Mouse (Mus musculus) heart, adult 2 months (tissue): Measurements from ENCODE around the gene Fez2.

Experiments
- CTCF ChIP-seq: fragments of 200-600 bp; IDR thresholded peaks from 2 replicates; pipeline ENCODE4 v1.8.1; 2022; ENCODE audit warnings: antibody characterized with exemption, mild to moderate bottlenecking, moderate library complexity
- EP300 ChIP-seq: fragments of 200-500 bp; IDR thresholded peaks from 2 replicates; pipeline ENCODE4 v1.6.1; 2011; ENCODE audit warnings: low read depth, low read length, control low read depth; ENCODE audit not compliant: insufficient read depth
- POLR2A ChIP-seq: fragments of 200-500 bp; IDR thresholded peaks from 2 replicates; pipeline ENCODE4 v1.6.1; 2011; ENCODE audit warnings: mild to moderate bottlenecking, low read depth, low read length, control low read depth; ENCODE audit not compliant: insufficient read depth

DNA sequence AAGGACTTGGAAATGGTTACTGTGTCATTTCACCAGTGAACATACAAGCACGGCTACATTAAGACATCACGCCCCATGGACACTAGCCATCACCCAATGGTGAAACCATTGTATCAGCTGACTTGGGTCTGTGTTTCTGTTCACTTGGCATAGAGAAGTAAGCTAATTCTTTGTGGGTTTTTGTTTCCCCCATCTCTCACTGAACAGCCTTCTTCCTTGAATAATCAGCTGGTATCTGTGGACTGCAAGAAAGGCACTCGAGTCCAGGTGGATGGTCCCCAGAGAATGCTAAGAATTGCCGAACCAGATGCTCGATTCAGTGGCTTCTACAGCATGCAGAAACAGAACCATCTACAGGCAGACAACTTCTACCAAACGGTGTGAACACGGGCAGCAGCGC lies 44.1 kb downstream of the Fez2 start:
- no peak for TF ChIP-seq CTCF
- TF ChIP-seq POLR2A = no peak
- TF ChIP-seq EP300 = no peak
